Mouse (Mus musculus): Measurements from ENCODE around the gene Ankar. TPM values are rescaled to one million over a fixed set of nuclear protein-coding genes. Genes with fewer than 3 reads are reported as not detected.

Ankar gene
- polyA plus RNA-seq, 1 experiment from 2014 or later: not detected

- 49% methylated on average over 2 of the region's 2 CpGs for WGBS
- no peak for ATAC-seq
- Histone ChIP-seq H3K4me2 (ENCODE audit: low read length) (no peak overlapping the region), H3K36me3 (ENCODE audit: control insufficient read depth, insufficient read depth, low read length) (peaks cover 5% of the 10 kb centered on the region; the same call in 1 of the 2 replicates), H3K9me3 (replicated peaks; ENCODE audit: control insufficient read depth, low read length, poor library complexity, severe bottlenecking) (no peaks in the 10 kb centered on the region), H3K4me1 (ENCODE audit: control insufficient read depth, insufficient read depth, low read length) (peaks cover 16% of the 10 kb centered on the region), H3K4me3 (ENCODE audit: low read depth, low read length) (no peak overlapping the region), H3K27ac (ENCODE audit: low read length) (no peak overlapping the region), H3K27me3 (ENCODE audit: control insufficient read depth, insufficient read depth, low read depth, low read length) (no peaks in the 10 kb centered on the region), H3K9ac (ENCODE audit: low read depth, low read length) (no peak overlapping the region)
These were observed 16.0 kb upstream of the Ankar start for GRCm38 (mm10) chr1:72716421-72716820.

DNA sequence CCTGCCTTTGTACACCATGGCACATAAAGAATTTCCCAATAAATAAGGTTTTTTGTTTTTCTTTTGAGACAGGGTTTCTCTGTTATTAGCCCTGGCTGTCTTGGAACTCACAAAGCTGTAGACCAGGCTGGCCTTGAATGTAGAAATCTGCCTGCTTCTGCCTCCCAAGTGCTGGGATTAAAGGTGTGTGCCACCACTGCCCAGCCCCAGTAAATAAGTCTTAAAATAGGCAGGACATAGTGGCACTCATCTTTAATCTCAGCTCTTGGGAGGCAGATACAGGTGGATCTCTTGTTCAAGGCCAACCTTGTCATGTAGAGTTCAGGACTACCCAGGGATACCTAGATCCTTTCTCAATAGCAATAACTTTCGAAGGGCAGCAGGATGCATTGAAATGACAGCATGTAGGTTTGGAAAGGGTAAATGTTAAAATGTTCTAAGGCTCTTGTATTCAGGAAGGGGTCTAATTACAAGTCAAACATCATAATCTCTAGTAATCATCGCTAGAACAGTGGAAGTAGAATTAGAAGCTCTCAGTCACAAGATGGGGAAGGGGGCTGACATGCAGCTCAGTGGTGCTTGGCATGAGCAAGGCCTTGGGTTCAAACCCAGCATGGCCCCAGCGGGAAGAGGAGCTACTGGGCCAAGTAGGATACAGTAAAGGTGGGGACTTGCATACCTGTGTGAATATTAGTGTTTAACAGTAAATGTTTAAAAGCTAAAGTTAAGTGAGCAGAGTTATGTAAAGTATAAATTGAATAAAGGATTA, 15.4 kb upstream of the Ankar start:
- peaks cover 16% of the 10 kb centered on the region for H3K4me1 ChIP-seq (ENCODE audit: control insufficient read depth, insufficient read depth, low read length)
- H3K4me3 ChIP-seq (ENCODE audit: low read depth, low read length): no peak overlapping the region
- H3K27ac ChIP-seq (ENCODE audit: low read length): no peak overlapping the region
- no peak for ATAC-seq
- H3K4me2 ChIP-seq (ENCODE audit: low read length): no peak overlapping the region
- H3K27me3 ChIP-seq (ENCODE audit: control insufficient read depth, insufficient read depth, low read depth, low read length): no peaks in the 10 kb centered on the region
- whole genome bisulfite sequencing: 83% methylated on average over 3 of the region's 3 CpGs
- H3K9ac ChIP-seq (ENCODE audit: low read depth, low read length): no peak overlapping the region
- no peaks in the 10 kb centered on the region for H3K9me3 ChIP-seq (replicated peaks; ENCODE audit: control insufficient read depth, low read length, poor library complexity, severe bottlenecking)
- H3K36me3 ChIP-seq (ENCODE audit: control insufficient read depth, insufficient read depth, low read length): peaks cover 5% of the 10 kb centered on the region; the same call in 1 of the 2 replicates

- no peak overlapping the region for H3K4me2 ChIP-seq (ENCODE audit: low read length)
- H3K9ac ChIP-seq (ENCODE audit: low read depth, low read length): no peak overlapping the region
- H3K27me3 ChIP-seq (ENCODE audit: control insufficient read depth, insufficient read depth, low read depth, low read length): no peaks in the 10 kb centered on the region
- ATAC-seq: no peak
- peaks cover 16% of the 10 kb centered on the region for H3K4me1 ChIP-seq (ENCODE audit: control insufficient read depth, insufficient read depth, low read length)
- no peak overlapping the region for H3K4me3 ChIP-seq (ENCODE audit: low read depth, low read length)
- no peaks in the 10 kb centered on the region for H3K9me3 ChIP-seq (replicated peaks; ENCODE audit: control insufficient read depth, low read length, poor library complexity, severe bottlenecking)
- peaks cover 5% of the 10 kb centered on the region; the same call in 1 of the 2 replicates for H3K36me3 ChIP-seq (ENCODE audit: control insufficient read depth, insufficient read depth, low read length)
- 88% methylated on average over 1 of the region's 1 CpGs for WGBS
- no peak overlapping the region for H3K27ac ChIP-seq (ENCODE audit: low read length)
These were observed 14.7 kb upstream of the Ankar start for GRCm38 (mm10) chr1:72715065-72715464.

DNA sequence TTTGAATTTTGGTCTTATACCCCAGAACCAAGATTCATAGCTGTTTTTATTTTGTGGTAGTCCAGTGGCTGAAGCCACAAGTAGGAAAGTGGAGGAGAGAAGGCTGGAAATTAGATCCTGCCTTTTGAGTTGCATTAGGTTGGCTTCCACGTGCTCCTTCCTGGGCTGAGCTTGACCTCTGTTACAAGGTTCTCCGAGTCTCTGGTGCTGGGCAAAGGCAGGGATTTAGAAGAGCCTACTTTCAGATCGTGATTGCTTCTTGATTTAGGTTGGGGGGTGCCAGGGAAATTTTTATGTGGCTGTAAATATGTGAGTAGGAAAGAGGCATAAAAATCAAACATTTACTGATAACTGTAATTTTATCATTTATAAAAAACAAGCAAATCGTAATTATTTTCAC, 14.2 kb upstream of the Ankar start:
- ATAC-seq: no peak
- Histone ChIP-seq H3K4me3 (ENCODE audit: low read depth, low read length) (no peak overlapping the region), H3K27me3 (ENCODE audit: control insufficient read depth, insufficient read depth, low read depth, low read length) (no peaks in the 10 kb centered on the region), H3K9me3 (replicated peaks; ENCODE audit: control insufficient read depth, low read length, poor library complexity, severe bottlenecking) (no peaks in the 10 kb centered on the region), H3K4me2 (ENCODE audit: low read length) (no peak overlapping the region), H3K36me3 (ENCODE audit: control insufficient read depth, insufficient read depth, low read length) (peaks cover 5% of the 10 kb centered on the region; the same call in 1 of the 2 replicates), H3K27ac (ENCODE audit: low read length) (no peak overlapping the region), H3K4me1 (ENCODE audit: control insufficient read depth, insufficient read depth, low read length) (peaks cover 16% of the 10 kb centered on the region), H3K9ac (ENCODE audit: low read depth, low read length) (no peak overlapping the region)
- WGBS: 73% methylated on average over 4 of the region's 4 CpGs

DNA sequence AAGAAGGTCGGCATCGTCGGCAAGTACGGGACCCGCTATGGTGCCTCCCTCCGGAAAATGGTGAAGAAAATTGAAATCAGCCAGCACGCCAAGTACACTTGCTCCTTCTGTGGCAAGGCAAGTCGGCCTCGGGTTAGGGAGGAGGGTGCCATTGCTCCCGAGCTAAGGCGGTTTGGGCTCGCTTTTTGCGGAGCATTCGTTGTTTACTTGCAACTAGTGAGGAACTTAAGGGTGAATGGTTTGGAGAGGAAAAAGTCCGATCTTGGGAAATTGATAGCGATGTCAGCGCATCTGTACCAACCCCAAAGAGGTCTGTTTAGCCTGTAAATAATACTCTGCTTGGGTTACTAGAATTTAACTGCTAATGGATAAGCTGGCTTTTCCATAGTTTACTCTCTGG, 11.3 kb upstream of the Ankar start:
- H3K27me3 ChIP-seq (ENCODE audit: control insufficient read depth, insufficient read depth, low read depth, low read length): no peaks in the 10 kb centered on the region
- peak overlapping the region; percentile 86 for H3K27ac ChIP-seq (ENCODE audit: low read length)
- 2% methylated on average over 17 of the region's 17 CpGs for WGBS
- H3K4me3 ChIP-seq (ENCODE audit: low read depth, low read length): peak overlapping the region; percentile 79
- ATAC-seq: no peak
- peaks cover 5% of the 10 kb centered on the region; the same call in 1 of the 2 replicates for H3K36me3 ChIP-seq (ENCODE audit: control insufficient read depth, insufficient read depth, low read length)
- H3K9me3 ChIP-seq (replicated peaks; ENCODE audit: control insufficient read depth, low read length, poor library complexity, severe bottlenecking): no peaks in the 10 kb centered on the region
- H3K9ac ChIP-seq (ENCODE audit: low read depth, low read length): peak overlapping the region; percentile 86
- H3K4me2 ChIP-seq (ENCODE audit: low read length): peak overlapping the region; percentile 66
- peaks cover 16% of the 10 kb centered on the region for H3K4me1 ChIP-seq (ENCODE audit: control insufficient read depth, insufficient read depth, low read length)

DNA sequence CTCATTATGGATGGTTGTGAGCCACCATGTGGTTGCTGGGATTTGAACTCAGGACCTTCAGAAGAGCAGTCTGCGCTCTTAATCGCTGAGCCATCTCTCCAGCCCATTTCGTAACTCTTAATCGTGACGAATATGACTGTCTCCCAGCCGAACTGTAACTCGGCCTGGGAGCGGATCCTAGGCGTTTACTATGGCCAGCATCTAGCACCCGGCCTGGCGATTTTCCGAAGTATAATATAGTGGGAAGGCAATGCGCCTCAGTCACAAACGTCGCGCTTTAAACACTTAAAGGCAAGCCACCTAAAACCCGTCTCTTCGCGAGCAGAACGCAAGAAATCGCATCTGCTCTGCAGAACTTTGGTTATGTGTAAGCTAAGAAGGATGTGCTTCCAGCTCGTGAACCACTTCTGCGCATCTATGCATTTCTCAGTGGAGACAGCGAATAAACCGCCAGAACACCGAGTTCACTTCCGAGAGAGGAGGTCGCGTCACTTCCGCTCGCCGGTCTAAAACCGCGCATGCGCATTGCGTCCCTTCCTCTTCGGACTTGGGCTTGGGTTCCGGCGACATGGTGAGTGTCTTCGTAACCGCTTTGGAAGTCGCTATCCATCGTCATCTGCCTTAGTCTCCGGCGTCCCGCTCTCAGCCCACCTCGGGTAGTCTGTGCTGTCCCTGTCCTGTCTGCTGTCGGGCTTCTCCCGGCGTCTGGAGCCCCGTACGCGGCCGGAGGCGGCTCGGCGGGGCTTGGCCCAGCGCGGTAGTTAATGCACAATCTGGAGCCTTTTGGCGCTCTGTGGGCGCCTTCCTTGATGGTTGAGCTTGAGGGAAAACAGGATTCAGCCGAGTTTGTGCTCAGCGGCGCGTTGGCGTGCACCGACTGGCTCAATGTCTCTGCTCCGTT, 10.6 kb upstream of the Ankar start, which contains the start of gene Rpl37a:
Gene Rpl37a (plus strand): TSS at position 538 of the 901 bp plus-strand sequence.
- Histone ChIP-seq H3K27me3 (ENCODE audit: control insufficient read depth, insufficient read depth, low read depth, low read length) (no peaks in the 10 kb centered on the region), H3K9ac (ENCODE audit: low read depth, low read length) (peak within 1 kb of the TSS; percentile 86), H3K4me1 (ENCODE audit: control insufficient read depth, insufficient read depth, low read length) (peaks cover 16% of the 10 kb centered on the region), H3K27ac (ENCODE audit: low read length) (peak within 1 kb of the TSS; percentile 86), H3K4me3 (ENCODE audit: low read depth, low read length) (peak within 1 kb of the TSS; percentile 79), H3K36me3 (ENCODE audit: control insufficient read depth, insufficient read depth, low read length) (peaks cover 5% of the 10 kb centered on the region; the same call in 1 of the 2 replicates), H3K4me2 (ENCODE audit: low read length) (peak within 1 kb of the TSS; percentile 66), H3K9me3 (replicated peaks; ENCODE audit: control insufficient read depth, low read length, poor library complexity, severe bottlenecking) (no peaks in the 10 kb centered on the region)
- 3% methylated on average over 68 of the region's 68 CpGs for WGBS
- ATAC-seq: peak; percentile 95

DNA sequence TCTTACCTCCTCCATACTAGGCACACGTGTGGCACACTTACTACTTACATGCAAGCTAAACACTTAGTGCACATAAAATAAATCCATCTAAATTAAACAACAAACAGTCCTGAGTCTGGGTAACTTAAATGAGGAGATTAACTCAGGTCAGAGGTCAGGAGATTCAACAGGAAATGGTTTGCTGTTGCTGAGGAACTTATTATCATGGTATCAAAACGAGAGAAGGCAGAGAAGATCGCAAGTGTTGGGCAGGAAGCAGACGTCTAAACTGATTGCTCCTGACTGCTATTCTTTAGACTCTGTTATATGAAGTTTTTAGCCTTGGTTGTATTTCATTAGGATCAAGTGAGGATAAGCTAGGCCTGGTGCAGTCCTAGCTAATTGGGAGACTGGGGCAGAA, 7.1 kb upstream of the Ankar start:
- whole genome bisulfite sequencing: 71% methylated on average over 4 of the region's 4 CpGs
- Histone ChIP-seq H3K4me2 (ENCODE audit: low read length) (no peak overlapping the region), H3K36me3 (ENCODE audit: control insufficient read depth, insufficient read depth, low read length) (no peaks in the 10 kb centered on the region), H3K4me3 (ENCODE audit: low read depth, low read length) (no peak overlapping the region), H3K27me3 (ENCODE audit: control insufficient read depth, insufficient read depth, low read depth, low read length) (no peaks in the 10 kb centered on the region), H3K9ac (ENCODE audit: low read depth, low read length) (no peak overlapping the region), H3K4me1 (ENCODE audit: control insufficient read depth, insufficient read depth, low read length) (peaks cover 7% of the 10 kb centered on the region), H3K27ac (ENCODE audit: low read length) (no peak overlapping the region), H3K9me3 (replicated peaks; ENCODE audit: control insufficient read depth, low read length, poor library complexity, severe bottlenecking) (no peaks in the 10 kb centered on the region)
- ATAC-seq: no peak

- Histone ChIP-seq H3K4me3 (ENCODE audit: low read depth, low read length) (no peak overlapping the region), H3K27me3 (ENCODE audit: control insufficient read depth, insufficient read depth, low read depth, low read length) (no peaks in the 10 kb centered on the region), H3K27ac (ENCODE audit: low read length) (no peak overlapping the region), H3K36me3 (ENCODE audit: control insufficient read depth, insufficient read depth, low read length) (no peaks in the 10 kb centered on the region), H3K4me1 (ENCODE audit: control insufficient read depth, insufficient read depth, low read length) (no peaks in the 10 kb centered on the region), H3K9ac (ENCODE audit: low read depth, low read length) (no peak overlapping the region), H3K4me2 (ENCODE audit: low read length) (no peak overlapping the region), H3K9me3 (replicated peaks; ENCODE audit: control insufficient read depth, low read length, poor library complexity, severe bottlenecking) (no peaks in the 10 kb centered on the region)
- ATAC-seq: no peak
- 60% methylated on average over 4 of the region's 4 CpGs for WGBS
These were observed 1.7 kb downstream of the Ankar start for GRCm38 (mm10) chr1:72698651-72699050.

GRCm38 (mm10) chr1:72696256-72696655, 4.1 kb downstream of the Ankar start:
- no peaks in the 10 kb centered on the region for H3K36me3 ChIP-seq (ENCODE audit: control insufficient read depth, insufficient read depth, low read length)
- ATAC-seq: no peak

More at GRCm38 (mm10) chr1:72696256-72696655, 4.1 kb downstream of the Ankar start:
- no peaks in the 10 kb centered on the region for H3K27me3 ChIP-seq (ENCODE audit: control insufficient read depth, insufficient read depth, low read depth, low read length)
- no peak overlapping the region for H3K4me2 ChIP-seq (ENCODE audit: low read length)
- H3K4me1 ChIP-seq (ENCODE audit: control insufficient read depth, insufficient read depth, low read length): no peaks in the 10 kb centered on the region
- H3K9ac ChIP-seq (ENCODE audit: low read depth, low read length): no peak overlapping the region
- H3K27ac ChIP-seq (ENCODE audit: low read length): no peak overlapping the region
- 50% methylated on average over 3 of the region's 3 CpGs for WGBS
- H3K9me3 ChIP-seq (replicated peaks; ENCODE audit: control insufficient read depth, low read length, poor library complexity, severe bottlenecking): no peaks in the 10 kb centered on the region
- H3K4me3 ChIP-seq (ENCODE audit: low read depth, low read length): no peak overlapping the region

Data from midbrain, embryonic 16.5 days (tissue).